Mouse (Mus musculus): Measurements from ENCODE around the gene Cnn1. TPM values are rescaled to one million over a fixed set of nuclear protein-coding genes. Genes with fewer than 3 reads are reported as not detected.

The Cnn1 gene
- polyA plus RNA-seq, 1 experiment from 2014 or later = 2.1 TPM

- DNase-seq (ENCODE audit: low spot score) (peak; percentile 97), ATAC-seq (ENCODE audit: low FRiP score) (peak; percentile 95)
Measured at GRCm38 (mm10) chr9:22116740-22117426, 17.9 kb downstream of the Cnn1 start, which contains the start of gene Elof1. Gene Elof1 (minus strand): TSS chr9:22117172.

GRCm38 (mm10) chr9:22117754-22118456, 18.9 kb downstream of the Cnn1 start:
- DNase-seq (ENCODE audit: low spot score) (peak; percentile 62), ATAC-seq (ENCODE audit: low FRiP score) (no peak)
- H3K4me2 ChIP-seq (replicated peaks; ENCODE audit: low read depth, low read length) = peak overlapping the region; percentile 81
- H3K9me3 ChIP-seq (ENCODE audit: control insufficient read depth, low read length) = no peaks in the 10 kb centered on the region
- no peak overlapping the region for H3K27ac ChIP-seq (ENCODE audit: low read depth, low read length)
- no peaks in the 10 kb centered on the region for H3K27me3 ChIP-seq (ENCODE audit: control insufficient read depth, insufficient read depth, low read length)
- H3K9ac ChIP-seq (ENCODE audit: low read depth, low read length) = peak overlapping the region; percentile 96; the same call in 1 of the 2 replicates
- H3K4me1 ChIP-seq (replicated peaks; ENCODE audit: control insufficient read depth, insufficient read depth, low read length) = peaks cover 7% of the 10 kb centered on the region; the same call in 1 of the 2 replicates
- H3K4me3 ChIP-seq (ENCODE audit: low read depth, low read length) = peak overlapping the region; percentile 85
- H3K36me3 ChIP-seq (ENCODE audit: control insufficient read depth, insufficient read depth, low read length) = 0 out of 2 replicates have a peak, but pooled peaks cover under 1% of the 10 kb centered on the region
- 43% methylated on average over 10 of the region's 10 CpGs for WGBS

More at GRCm38 (mm10) chr9:22116740-22117426, 17.9 kb downstream of the Cnn1 start, which contains the start of gene Elof1:
- Histone ChIP-seq H3K27me3 (ENCODE audit: control insufficient read depth, insufficient read depth, low read length) (no peaks in the 10 kb centered on the region), H3K9me3 (ENCODE audit: control insufficient read depth, low read length) (no peaks in the 10 kb centered on the region), H3K9ac (ENCODE audit: low read depth, low read length) (peak within 1 kb of the TSS; percentile 96), H3K4me1 (replicated peaks; ENCODE audit: control insufficient read depth, insufficient read depth, low read length) (peaks cover 7% of the 10 kb centered on the region; the same call in 1 of the 2 replicates), H3K36me3 (ENCODE audit: control insufficient read depth, insufficient read depth, low read length) (peaks cover 2% of the 10 kb centered on the region; the same call in 1 of the 2 replicates), H3K27ac (ENCODE audit: low read depth, low read length) (peak within 1 kb of the TSS; percentile 65), H3K4me3 (ENCODE audit: low read depth, low read length) (peak within 1 kb of the TSS; percentile 85), H3K4me2 (replicated peaks; ENCODE audit: low read depth, low read length) (peak within 1 kb of the TSS; percentile 81)
- 0% methylated on average over 51 of the region's 52 CpGs for WGBS

GRCm38 (mm10) chr9:22119543-22119942, 20.5 kb downstream of the Cnn1 start:
- Histone ChIP-seq H3K27me3 (ENCODE audit: control insufficient read depth, insufficient read depth, low read length) (no peaks in the 10 kb centered on the region), H3K9me3 (ENCODE audit: control insufficient read depth, low read length) (no peaks in the 10 kb centered on the region), H3K4me2 (replicated peaks; ENCODE audit: low read depth, low read length) (no peak overlapping the region), H3K36me3 (ENCODE audit: control insufficient read depth, insufficient read depth, low read length) (no peaks in the 10 kb centered on the region), H3K4me3 (ENCODE audit: low read depth, low read length) (no peak overlapping the region), H3K9ac (ENCODE audit: low read depth, low read length) (no peak overlapping the region), H3K27ac (ENCODE audit: low read depth, low read length) (no peak overlapping the region), H3K4me1 (replicated peaks; ENCODE audit: control insufficient read depth, insufficient read depth, low read length) (peaks cover 7% of the 10 kb centered on the region; the same call in 1 of the 2 replicates)
- ATAC-seq (ENCODE audit: low FRiP score) (no peak), DNase-seq (ENCODE audit: low spot score) (no peak)
- 85% methylated on average over 4 of the region's 4 CpGs for WGBS

- Histone ChIP-seq H3K4me1 (replicated peaks; ENCODE audit: control insufficient read depth, insufficient read depth, low read length) (0 out of 2 replicates have a peak, but pooled peaks cover 3% of the 10 kb centered on the region), H3K27me3 (ENCODE audit: control insufficient read depth, insufficient read depth, low read length) (no peaks in the 10 kb centered on the region), H3K9me3 (ENCODE audit: control insufficient read depth, low read length) (no peaks in the 10 kb centered on the region), H3K36me3 (ENCODE audit: control insufficient read depth, insufficient read depth, low read length) (no peaks in the 10 kb centered on the region), H3K27ac (ENCODE audit: low read depth, low read length) (no peak overlapping the region), H3K4me3 (ENCODE audit: low read depth, low read length) (no peak overlapping the region), H3K4me2 (replicated peaks; ENCODE audit: low read depth, low read length) (no peak overlapping the region), H3K9ac (ENCODE audit: low read depth, low read length) (no peak overlapping the region)
- no peak for ATAC-seq (ENCODE audit: low FRiP score)
- no peak for DNase-seq (ENCODE audit: low spot score)
Measured at GRCm38 (mm10) chr9:22121545-22121944, 22.5 kb downstream of the Cnn1 start.

- Histone ChIP-seq H3K9ac (ENCODE audit: low read depth, low read length) (no peak overlapping the region), H3K9me3 (ENCODE audit: control insufficient read depth, low read length) (no peaks in the 10 kb centered on the region), H3K36me3 (ENCODE audit: control insufficient read depth, insufficient read depth, low read length) (no peaks in the 10 kb centered on the region), H3K4me1 (replicated peaks; ENCODE audit: control insufficient read depth, insufficient read depth, low read length) (0 out of 2 replicates have a peak, but pooled peaks cover 3% of the 10 kb centered on the region), H3K27me3 (ENCODE audit: control insufficient read depth, insufficient read depth, low read length) (no peaks in the 10 kb centered on the region), H3K4me3 (ENCODE audit: low read depth, low read length) (no peak overlapping the region), H3K4me2 (replicated peaks; ENCODE audit: low read depth, low read length) (no peak overlapping the region), H3K27ac (ENCODE audit: low read depth, low read length) (no peak overlapping the region)
- no peak for DNase-seq (ENCODE audit: low spot score)
- no peak for ATAC-seq (ENCODE audit: low FRiP score)
- WGBS = 82% methylated on average over 3 of the region's 3 CpGs
Measured at GRCm38 (mm10) chr9:22122005-22122404, 23.0 kb downstream of the Cnn1 start.

- no peak for DNase-seq (ENCODE audit: low spot score)
- no peak for ATAC-seq (ENCODE audit: low FRiP score)
- Histone ChIP-seq H3K9me3 (ENCODE audit: control insufficient read depth, low read length) (no peaks in the 10 kb centered on the region), H3K27ac (ENCODE audit: low read depth, low read length) (no peak overlapping the region), H3K27me3 (ENCODE audit: control insufficient read depth, insufficient read depth, low read length) (no peaks in the 10 kb centered on the region), H3K4me1 (replicated peaks; ENCODE audit: control insufficient read depth, insufficient read depth, low read length) (no peaks in the 10 kb centered on the region), H3K36me3 (ENCODE audit: control insufficient read depth, insufficient read depth, low read length) (no peaks in the 10 kb centered on the region), H3K9ac (ENCODE audit: low read depth, low read length) (no peak overlapping the region), H3K4me3 (ENCODE audit: low read depth, low read length) (no peak overlapping the region), H3K4me2 (replicated peaks; ENCODE audit: low read depth, low read length) (no peak overlapping the region)
- WGBS = 87% methylated on average over 7 of the region's 7 CpGs
Measured at GRCm38 (mm10) chr9:22123069-22123609, 24.1 kb downstream of the Cnn1 start.

- 85% methylated on average over 3 of the region's 3 CpGs for WGBS
- Histone ChIP-seq H3K4me3 (ENCODE audit: low read depth, low read length) (no peak overlapping the region), H3K9me3 (ENCODE audit: control insufficient read depth, low read length) (no peaks in the 10 kb centered on the region), H3K4me2 (replicated peaks; ENCODE audit: low read depth, low read length) (no peak overlapping the region), H3K27ac (ENCODE audit: low read depth, low read length) (no peak overlapping the region), H3K36me3 (ENCODE audit: control insufficient read depth, insufficient read depth, low read length) (no peaks in the 10 kb centered on the region), H3K9ac (ENCODE audit: low read depth, low read length) (no peak overlapping the region), H3K27me3 (ENCODE audit: control insufficient read depth, insufficient read depth, low read length) (no peaks in the 10 kb centered on the region), H3K4me1 (replicated peaks; ENCODE audit: control insufficient read depth, insufficient read depth, low read length) (no peaks in the 10 kb centered on the region)
- ATAC-seq (ENCODE audit: low FRiP score) = no peak
- no peak for DNase-seq (ENCODE audit: low spot score)
Measured at GRCm38 (mm10) chr9:22124169-22124568, 25.2 kb downstream of the Cnn1 start.

GRCm38 (mm10) chr9:22125246-22126027, 26.4 kb downstream of the Cnn1 start:
- Histone ChIP-seq H3K9ac (ENCODE audit: low read depth, low read length) (no peak overlapping the region), H3K27ac (ENCODE audit: low read depth, low read length) (no peak overlapping the region)
- DNase-seq (ENCODE audit: low spot score) = no peak

More at GRCm38 (mm10) chr9:22125246-22126027, 26.4 kb downstream of the Cnn1 start:
- H3K4me2 ChIP-seq (replicated peaks; ENCODE audit: low read depth, low read length) = no peak overlapping the region
- H3K4me3 ChIP-seq (ENCODE audit: low read depth, low read length) = no peak overlapping the region
- no peaks in the 10 kb centered on the region for H3K36me3 ChIP-seq (ENCODE audit: control insufficient read depth, insufficient read depth, low read length)
- no peaks in the 10 kb centered on the region for H3K9me3 ChIP-seq (ENCODE audit: control insufficient read depth, low read length)
- 89% methylated on average over 15 of the region's 15 CpGs for WGBS
- H3K4me1 ChIP-seq (replicated peaks; ENCODE audit: control insufficient read depth, insufficient read depth, low read length) = no peaks in the 10 kb centered on the region
- no peak for ATAC-seq (ENCODE audit: low FRiP score)
- 0 out of 2 replicates have a peak, but pooled peaks cover 2% of the 10 kb centered on the region for H3K27me3 ChIP-seq (ENCODE audit: control insufficient read depth, insufficient read depth, low read length)

All from hindbrain, embryonic 11.5 days (tissue).